Mouse (Mus musculus) olfactory bulb, adult 2 months (tissue): ENCODE results near the gene Prkab2. TPM values are rescaled to one million over a fixed set of nuclear protein-coding genes. Genes with fewer than 3 reads are reported as not detected.

Source experiments
- H3K27ac ChIP-seq: fragments of 200-500 bp; 2 replicates; pipeline ENCODE4 v1.5.1; 2012; ENCODE audit warnings: low read depth, low read length; ENCODE audit not compliant: insufficient read depth
- H3K4me1 ChIP-seq: fragments of 200-500 bp; 2 replicates; pipeline ENCODE4 v1.6.1; 2012; ENCODE audit warnings: low read length; ENCODE audit not compliant: control insufficient read depth, insufficient read depth
- H3K4me3 ChIP-seq: fragments of 200-500 bp; 2 replicates; pipeline ENCODE4 v1.5.1; 2012; ENCODE audit warnings: mild to moderate bottlenecking, low read depth, low read length, moderate library complexity; ENCODE audit not compliant: insufficient read depth
- CTCF ChIP-seq: fragments of 200-500 bp; IDR thresholded peaks from 2 replicates; pipeline ENCODE4 v1.5.1; 2012; ENCODE audit warnings: low read depth, mild to moderate bottlenecking, low read length, moderate library complexity; ENCODE audit not compliant: insufficient read depth
- POLR2A ChIP-seq: fragments of 200-500 bp; IDR thresholded peaks from 2 replicates; pipeline ENCODE4 v1.6.1; 2012; ENCODE audit warnings: mild to moderate bottlenecking, low read depth, low read length, moderate library complexity; ENCODE audit not compliant: insufficient read depth
- WGBS: fragments of 180-500 bp; shearing (Covaris S2); methylation state at CpG from one replicate; pipeline ENCODE4 v1.1.7; 2018; 5-methylcytosine and 5-hydroxymethylcytosine counted together
- polyA plus RNA-seq: library from polyadenylated mRNA; stranded (reverse); fragments of >200 nt; gene quantifications from 2 replicates; pipeline ENCODE4 v1.2.4, GENCODE M21; 2012; ENCODE audit warnings: low replicate concordance; ENCODE audit not compliant: missing spikeins, insufficient read depth, insufficient read length

Gene Prkab2
- polyA plus RNA-seq, 1 experiment: not detected

DNA sequence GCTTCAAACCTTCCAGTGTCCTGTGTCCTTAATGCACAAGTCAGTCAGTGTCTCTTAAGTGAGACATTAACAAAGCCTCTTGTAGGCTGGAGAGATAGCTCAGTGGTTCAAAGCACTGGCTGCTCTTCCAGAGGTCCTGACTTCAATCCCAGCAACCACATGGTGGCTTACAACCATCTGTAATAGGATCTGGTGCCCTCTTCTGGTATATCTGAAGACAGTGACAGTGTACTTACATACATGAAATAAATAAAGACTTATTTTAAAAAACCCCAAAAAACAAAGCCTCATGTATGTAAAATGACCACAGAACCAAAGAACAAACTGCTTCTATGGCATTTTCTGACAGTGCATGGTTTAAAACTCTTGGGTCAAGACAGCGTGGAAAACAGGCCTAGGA is 57.9 kb downstream of the Prkab2 start:
- Histone ChIP-seq H3K4me1 (peaks cover 9% of the 10 kb centered on the region), H3K4me3 (no peak overlapping the region), H3K27ac (no peak overlapping the region)
- WGBS: 98% methylated on average over 1 of the region's 1 CpGs
- TF ChIP-seq POLR2A (no peak), CTCF (no peak)

DNA sequence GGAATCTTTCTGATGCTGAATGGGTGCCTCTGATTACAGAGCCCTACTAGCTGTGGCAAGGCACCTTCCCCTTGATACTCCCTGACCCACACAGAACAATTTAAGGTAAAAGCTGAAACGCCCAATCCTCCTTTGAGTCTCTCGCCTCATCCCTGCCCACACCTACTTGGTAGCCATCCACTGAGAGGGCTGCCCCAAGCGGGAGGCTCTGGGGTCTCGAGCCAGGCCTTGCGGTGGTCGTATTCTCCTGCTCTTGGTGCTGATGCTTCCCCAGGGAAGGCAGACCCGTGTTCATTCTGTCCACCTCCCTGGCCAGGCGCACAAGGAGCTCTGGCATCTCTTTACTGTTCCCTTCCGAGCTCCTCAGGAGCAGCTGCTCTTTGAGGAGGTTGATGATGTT is 61.1 kb downstream of the Prkab2 start:
- H3K4me1 ChIP-seq: peaks cover 9% of the 10 kb centered on the region
- H3K27ac ChIP-seq: peak overlapping the region; percentile 50; the same call in 1 of the 2 replicates
- 63% methylated on average over 9 of the region's 9 CpGs for WGBS
- H3K4me3 ChIP-seq: no peak overlapping the region
- TF ChIP-seq CTCF: no peak
- TF ChIP-seq POLR2A: no peak

Other genes with a start within 250 kb of the Prkab2 start
- not detected in 2 replicates for gene Olfr1402, start 236.2 kb upstream of the Prkab2 start, polyA plus RNA-seq
- gene Chd1l, start 48.0 kb upstream of the Prkab2 start, polyA plus RNA-seq: not detected in 2 replicates
- gene Fmo5, start 29.4 kb upstream of the Prkab2 start, polyA plus RNA-seq: not detected in 2 replicates
- gene Gm17651, start 16.5 kb downstream of the Prkab2 start, polyA plus RNA-seq: not detected in 2 replicates
- 39.5 and 82.8 TPM in 2 replicates for gene Pde4dip, start 230.5 kb downstream of the Prkab2 start, polyA plus RNA-seq
- not detected in 2 replicates for gene Sec22b, start 243.0 kb downstream of the Prkab2 start, polyA plus RNA-seq